Mouse (Mus musculus): ENCODE measurements at regions not wholly inside any gene's neighbourhood (a gene's known extent, or its start where the extent isn't known, plus 50 kb on each side); places are given as distances from the start of the nearest gene placed in this dataset.

- H3K4me3 ChIP-seq (ENCODE audit: low read depth, low read length) = no peak overlapping the region
- H3K36me3 ChIP-seq (ENCODE audit: control insufficient read depth, insufficient read depth, low read length) = no peaks in the 10 kb centered on the region
- H3K27me3 ChIP-seq (ENCODE audit: control insufficient read depth, insufficient read depth, low read depth, low read length) = no peaks in the 10 kb centered on the region
- no peaks in the 10 kb centered on the region for H3K9me3 ChIP-seq (replicated peaks; ENCODE audit: control insufficient read depth, low read length, poor library complexity, severe bottlenecking)
- no peak overlapping the region for H3K27ac ChIP-seq (ENCODE audit: low read length)
- no peak overlapping the region for H3K9ac ChIP-seq (ENCODE audit: low read depth, low read length)
- 91% methylated on average over 9 of the region's 9 CpGs for WGBS
- no peak for ATAC-seq
- no peaks in the 10 kb centered on the region for H3K4me1 ChIP-seq (ENCODE audit: control insufficient read depth, insufficient read depth, low read length)
- H3K4me2 ChIP-seq (ENCODE audit: low read length) = no peak overlapping the region
Observed at GRCm38 (mm10) chr7:36488155-36488554, 209.8 kb upstream of the Tshz3 start.

DNA sequence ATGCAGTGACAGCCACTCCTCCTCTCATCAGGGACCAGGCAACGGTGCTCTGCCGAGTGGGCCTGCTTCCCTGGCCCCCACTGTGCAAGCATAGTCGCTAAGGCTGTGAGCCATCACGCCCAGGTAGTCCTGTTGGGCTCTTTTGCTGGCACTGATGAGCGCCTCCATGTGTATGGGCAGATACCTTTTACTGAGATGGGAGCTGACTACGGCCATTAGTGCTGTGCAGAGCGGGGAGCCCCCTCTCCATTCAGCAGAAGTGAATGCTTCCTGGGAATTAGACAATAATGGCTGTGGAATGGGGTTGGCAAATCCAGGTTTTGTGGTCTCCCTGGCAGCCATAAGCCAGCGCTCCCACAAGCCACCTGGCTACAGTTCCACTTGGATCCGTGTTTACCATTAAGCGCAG lies 206.7 kb upstream of the Tshz3 start:
- Histone ChIP-seq H3K36me3 (ENCODE audit: control insufficient read depth, insufficient read depth, low read length) (no peaks in the 10 kb centered on the region), H3K4me1 (ENCODE audit: control insufficient read depth, insufficient read depth, low read length) (no peaks in the 10 kb centered on the region), H3K4me3 (ENCODE audit: low read depth, low read length) (no peak overlapping the region), H3K9me3 (replicated peaks; ENCODE audit: control insufficient read depth, low read length, poor library complexity, severe bottlenecking) (no peaks in the 10 kb centered on the region), H3K27me3 (ENCODE audit: control insufficient read depth, insufficient read depth, low read depth, low read length) (no peaks in the 10 kb centered on the region), H3K27ac (ENCODE audit: low read length) (no peak overlapping the region), H3K9ac (ENCODE audit: low read depth, low read length) (no peak overlapping the region), H3K4me2 (ENCODE audit: low read length) (no peak overlapping the region)
- WGBS = 78% methylated on average over 10 of the region's 10 CpGs
- no peak for ATAC-seq

GRCm38 (mm10) chr7:36504010-36504875 lies 193.7 kb upstream of the Tshz3 start:
- H3K9ac ChIP-seq (ENCODE audit: low read depth, low read length) = no peak overlapping the region
- H3K4me3 ChIP-seq (ENCODE audit: low read depth, low read length) = no peak overlapping the region
- H3K27me3 ChIP-seq (ENCODE audit: control insufficient read depth, insufficient read depth, low read depth, low read length) = no peaks in the 10 kb centered on the region
- peak; percentile 80 for ATAC-seq
- no peaks in the 10 kb centered on the region for H3K9me3 ChIP-seq (replicated peaks; ENCODE audit: control insufficient read depth, low read length, poor library complexity, severe bottlenecking)
- H3K4me2 ChIP-seq (ENCODE audit: low read length) = no peak overlapping the region
- no peaks in the 10 kb centered on the region for H3K36me3 ChIP-seq (ENCODE audit: control insufficient read depth, insufficient read depth, low read length)
- no peak overlapping the region for H3K27ac ChIP-seq (ENCODE audit: low read length)
- peaks cover 7% of the 10 kb centered on the region for H3K4me1 ChIP-seq (ENCODE audit: control insufficient read depth, insufficient read depth, low read length)
- 40% methylated on average over 15 of the region's 15 CpGs for WGBS

DNA sequence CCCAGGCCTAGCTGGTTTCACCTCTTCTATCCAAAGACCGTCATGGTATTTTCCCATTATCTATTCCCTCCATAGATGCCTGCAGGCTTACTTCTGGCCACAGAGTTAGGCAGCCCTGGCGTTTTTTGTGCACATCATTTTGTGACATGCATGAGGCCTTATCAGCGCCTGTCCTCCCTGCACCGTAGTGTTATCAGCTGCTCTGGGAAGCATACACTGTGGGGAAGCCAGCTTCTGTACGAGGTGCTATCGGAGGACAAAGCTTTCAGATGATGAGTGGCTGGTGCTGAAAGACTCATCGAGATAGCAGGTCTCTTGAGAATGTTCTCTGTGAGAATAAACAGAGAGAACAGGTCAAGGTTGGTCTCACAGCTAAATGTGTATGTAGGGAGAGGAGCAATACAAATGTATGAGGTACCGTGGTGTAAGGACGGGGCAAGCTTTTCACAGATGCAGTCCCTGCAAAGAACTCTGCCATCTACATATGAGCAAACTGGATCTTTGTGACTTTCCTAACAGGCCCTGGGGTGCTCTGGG lies 190.0 kb upstream of the Tshz3 start:
- H3K4me3 ChIP-seq (ENCODE audit: low read depth, low read length) = no peak overlapping the region
- H3K9me3 ChIP-seq (replicated peaks; ENCODE audit: control insufficient read depth, low read length, poor library complexity, severe bottlenecking) = no peaks in the 10 kb centered on the region
- no peak overlapping the region for H3K4me2 ChIP-seq (ENCODE audit: low read length)
- H3K36me3 ChIP-seq (ENCODE audit: control insufficient read depth, insufficient read depth, low read length) = no peaks in the 10 kb centered on the region
- ATAC-seq = no peak
- H3K27ac ChIP-seq (ENCODE audit: low read length) = no peak overlapping the region
- peaks cover 7% of the 10 kb centered on the region for H3K4me1 ChIP-seq (ENCODE audit: control insufficient read depth, insufficient read depth, low read length)
- 90% methylated on average over 9 of the region's 9 CpGs for WGBS
- no peaks in the 10 kb centered on the region for H3K27me3 ChIP-seq (ENCODE audit: control insufficient read depth, insufficient read depth, low read depth, low read length)
- no peak overlapping the region for H3K9ac ChIP-seq (ENCODE audit: low read depth, low read length)

- no peak overlapping the region for H3K27ac ChIP-seq (ENCODE audit: low read length)
- WGBS = 94% methylated on average over 3 of the region's 3 CpGs
- no peak for ATAC-seq
- no peaks in the 10 kb centered on the region for H3K27me3 ChIP-seq (ENCODE audit: control insufficient read depth, insufficient read depth, low read depth, low read length)
- H3K4me2 ChIP-seq (ENCODE audit: low read length) = no peak overlapping the region
- H3K4me1 ChIP-seq (ENCODE audit: control insufficient read depth, insufficient read depth, low read length) = no peaks in the 10 kb centered on the region
- no peaks in the 10 kb centered on the region for H3K36me3 ChIP-seq (ENCODE audit: control insufficient read depth, insufficient read depth, low read length)
- H3K9ac ChIP-seq (ENCODE audit: low read depth, low read length) = no peak overlapping the region
- no peak overlapping the region for H3K4me3 ChIP-seq (ENCODE audit: low read depth, low read length)
- H3K9me3 ChIP-seq (replicated peaks; ENCODE audit: control insufficient read depth, low read length, poor library complexity, severe bottlenecking) = no peaks in the 10 kb centered on the region
Observed at GRCm38 (mm10) chr7:36513680-36514079, 184.2 kb upstream of the Tshz3 start.

DNA sequence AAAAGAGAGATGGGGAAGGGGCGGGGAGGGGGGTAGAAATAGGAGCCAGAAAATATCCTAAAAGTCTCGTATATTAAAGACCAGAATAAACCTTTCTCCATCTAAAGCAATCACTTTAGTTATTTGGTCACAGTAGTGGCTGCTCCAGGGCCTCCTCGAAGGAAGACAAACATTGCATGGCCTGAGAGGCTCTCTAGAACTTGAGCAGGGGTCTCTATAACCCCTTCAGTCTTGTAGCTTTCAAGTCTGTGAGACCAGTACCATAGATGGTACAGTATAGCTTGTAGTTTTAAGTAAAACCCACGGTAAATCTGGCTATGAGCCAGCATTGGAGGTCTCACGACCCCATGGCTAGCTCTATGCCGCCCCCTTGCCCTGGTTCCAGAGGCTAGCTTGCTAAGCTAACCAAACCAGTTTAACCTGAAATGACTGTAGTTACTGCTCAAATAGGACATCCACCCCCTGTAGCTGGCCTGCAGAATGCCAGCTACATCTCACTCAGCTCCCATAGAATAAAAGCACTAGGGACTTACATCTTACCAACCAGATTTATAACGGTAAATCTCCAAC lies 181.7 kb upstream of the Tshz3 start:
- Histone ChIP-seq H3K9ac (ENCODE audit: low read depth, low read length) (no peak overlapping the region), H3K27ac (ENCODE audit: low read length) (no peak overlapping the region), H3K4me1 (ENCODE audit: control insufficient read depth, insufficient read depth, low read length) (no peaks in the 10 kb centered on the region), H3K4me3 (ENCODE audit: low read depth, low read length) (no peak overlapping the region), H3K27me3 (ENCODE audit: control insufficient read depth, insufficient read depth, low read depth, low read length) (no peaks in the 10 kb centered on the region), H3K36me3 (ENCODE audit: control insufficient read depth, insufficient read depth, low read length) (no peaks in the 10 kb centered on the region), H3K4me2 (ENCODE audit: low read length) (no peak overlapping the region), H3K9me3 (replicated peaks; ENCODE audit: control insufficient read depth, low read length, poor library complexity, severe bottlenecking) (no peaks in the 10 kb centered on the region)
- WGBS = 69% methylated on average over 7 of the region's 7 CpGs
- ATAC-seq = no peak

- Histone ChIP-seq H3K27me3 (ENCODE audit: control insufficient read depth, insufficient read depth, low read depth, low read length) (no peaks in the 10 kb centered on the region), H3K4me3 (ENCODE audit: low read depth, low read length) (no peak overlapping the region), H3K4me1 (ENCODE audit: control insufficient read depth, insufficient read depth, low read length) (no peaks in the 10 kb centered on the region), H3K9ac (ENCODE audit: low read depth, low read length) (no peak overlapping the region), H3K36me3 (ENCODE audit: control insufficient read depth, insufficient read depth, low read length) (no peaks in the 10 kb centered on the region), H3K27ac (ENCODE audit: low read length) (no peak overlapping the region), H3K4me2 (ENCODE audit: low read length) (no peak overlapping the region), H3K9me3 (replicated peaks; ENCODE audit: control insufficient read depth, low read length, poor library complexity, severe bottlenecking) (no peaks in the 10 kb centered on the region)
- 81% methylated on average over 4 of the region's 4 CpGs for WGBS
- ATAC-seq = no peak
Observed at GRCm38 (mm10) chr7:36519027-36519426, 178.9 kb upstream of the Tshz3 start.

DNA sequence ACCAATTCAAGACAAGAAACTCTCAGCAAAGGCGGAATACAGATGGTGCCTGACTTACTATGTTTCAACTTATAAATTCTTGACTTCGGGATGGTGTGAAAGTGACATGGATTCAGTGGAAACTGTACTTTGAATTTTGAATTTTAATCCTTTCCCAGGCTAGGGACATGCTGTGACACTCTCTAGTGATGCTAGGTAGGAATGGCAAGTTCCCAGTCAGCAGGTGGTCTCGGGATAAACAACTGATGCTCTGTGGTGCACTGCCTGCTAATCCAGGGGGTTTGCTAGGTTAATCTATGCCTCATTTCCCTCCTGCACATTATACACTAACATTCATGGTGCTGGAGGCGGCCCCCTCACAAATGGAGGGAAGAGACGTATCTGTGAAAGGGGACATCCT lies 175.0 kb upstream of the Tshz3 start:
- WGBS = 68% methylated on average over 5 of the region's 5 CpGs
- Histone ChIP-seq H3K9ac (ENCODE audit: low read depth, low read length) (no peak overlapping the region), H3K36me3 (ENCODE audit: control insufficient read depth, insufficient read depth, low read length) (no peaks in the 10 kb centered on the region), H3K27me3 (ENCODE audit: control insufficient read depth, insufficient read depth, low read depth, low read length) (no peaks in the 10 kb centered on the region), H3K4me3 (ENCODE audit: low read depth, low read length) (no peak overlapping the region), H3K9me3 (replicated peaks; ENCODE audit: control insufficient read depth, low read length, poor library complexity, severe bottlenecking) (no peaks in the 10 kb centered on the region), H3K4me1 (ENCODE audit: control insufficient read depth, insufficient read depth, low read length) (no peaks in the 10 kb centered on the region; the same call in 1 of the 2 replicates), H3K27ac (ENCODE audit: low read length) (no peak overlapping the region), H3K4me2 (ENCODE audit: low read length) (no peak overlapping the region)
- no peak for ATAC-seq

DNA sequence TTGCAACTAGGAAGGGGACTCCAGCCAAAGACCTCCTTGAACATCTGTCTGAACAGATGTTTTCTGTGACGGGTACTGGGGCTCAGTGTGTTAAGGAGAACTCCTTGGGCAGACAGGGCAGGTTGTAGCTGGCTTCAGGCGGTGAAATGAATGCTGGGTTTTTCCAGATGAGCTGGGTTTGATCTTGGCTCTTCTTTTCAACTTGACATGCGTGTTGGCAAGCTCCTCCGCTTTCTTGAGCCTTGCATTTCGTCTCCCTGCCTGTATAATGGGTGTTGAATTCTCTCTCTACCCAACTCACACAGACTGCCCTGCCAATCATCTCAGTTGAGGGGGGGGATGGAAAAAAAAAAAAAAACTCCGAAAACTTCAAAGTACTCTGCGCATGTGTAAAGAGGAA lies 171.8 kb upstream of the Tshz3 start:
- Histone ChIP-seq H3K27me3 (ENCODE audit: control insufficient read depth, insufficient read depth, low read depth, low read length) (no peaks in the 10 kb centered on the region), H3K9ac (ENCODE audit: low read depth, low read length) (no peak overlapping the region), H3K4me2 (ENCODE audit: low read length) (no peak overlapping the region), H3K4me1 (ENCODE audit: control insufficient read depth, insufficient read depth, low read length) (no peaks in the 10 kb centered on the region; the same call in 1 of the 2 replicates), H3K9me3 (replicated peaks; ENCODE audit: control insufficient read depth, low read length, poor library complexity, severe bottlenecking) (no peaks in the 10 kb centered on the region), H3K36me3 (ENCODE audit: control insufficient read depth, insufficient read depth, low read length) (no peaks in the 10 kb centered on the region), H3K4me3 (ENCODE audit: low read depth, low read length) (no peak overlapping the region), H3K27ac (ENCODE audit: low read length) (no peak overlapping the region)
- ATAC-seq = no peak
- 56% methylated on average over 7 of the region's 7 CpGs for WGBS
